Mouse (Mus musculus): ENCODE measurements around the gene Rgma.

Rgma gene

DNA sequence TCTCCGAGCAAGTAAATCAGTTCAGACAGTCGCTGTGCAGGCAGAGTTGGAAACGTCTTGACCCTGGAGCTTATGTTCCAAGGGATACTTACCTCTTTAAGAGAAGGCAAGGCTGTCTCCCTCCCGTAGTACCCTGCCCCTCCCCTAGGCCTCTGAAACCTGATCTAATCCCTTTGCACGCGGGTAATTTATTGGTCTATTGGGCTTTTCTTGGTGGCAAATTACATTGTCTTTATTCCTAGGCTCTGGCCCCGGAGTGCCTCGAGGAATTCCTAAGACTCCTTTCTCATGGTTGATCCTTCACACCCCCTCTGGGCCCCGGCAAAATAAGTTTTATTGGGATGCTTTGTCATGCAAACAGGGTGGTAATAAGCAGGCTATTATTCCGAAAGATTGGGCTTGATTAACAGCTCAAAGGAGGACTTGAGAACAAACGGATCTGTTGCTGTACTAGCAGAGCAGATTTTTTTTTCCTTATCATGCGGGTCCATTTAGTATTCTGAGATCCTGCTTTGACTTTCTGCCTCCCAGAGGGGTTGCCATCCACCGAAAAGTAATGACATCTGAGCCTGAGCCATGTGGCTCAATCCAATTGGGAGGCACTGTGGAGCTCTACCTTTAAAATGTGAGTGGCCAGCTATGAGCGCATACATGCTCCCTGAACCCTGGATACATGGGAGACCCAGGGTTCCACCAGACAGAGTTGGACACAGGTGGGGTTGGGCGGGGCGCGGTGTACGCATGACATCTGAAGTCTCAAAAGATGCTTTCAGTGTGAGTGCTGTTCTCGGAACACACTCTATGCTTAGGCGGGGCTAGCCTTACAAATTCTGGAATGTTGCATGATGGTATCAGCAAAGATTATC, 25.0 kb downstream of the Rgma start:
- DNase-seq, result no peak

DNA sequence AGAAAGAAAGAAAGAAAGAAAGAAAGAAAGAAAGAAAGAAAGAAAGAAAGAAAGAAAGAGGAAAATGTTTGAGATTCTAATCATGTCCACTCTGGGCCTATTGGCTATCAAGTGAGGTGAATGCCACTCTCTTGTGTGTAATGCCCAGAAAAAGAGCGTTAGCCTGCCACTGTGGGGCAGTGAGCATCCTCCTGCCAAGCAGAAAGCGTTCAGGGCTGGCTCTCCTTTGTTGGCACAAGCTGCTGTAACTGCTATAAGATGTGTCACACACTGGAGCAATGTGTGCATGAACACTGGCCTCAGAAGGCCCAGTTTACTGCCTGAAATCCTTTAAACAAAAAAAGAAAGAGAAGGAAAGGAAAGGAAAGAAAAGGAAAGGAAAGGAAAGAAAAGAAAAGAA, 26.8 kb downstream of the Rgma start:
- DNase-seq, result no peak

DNA sequence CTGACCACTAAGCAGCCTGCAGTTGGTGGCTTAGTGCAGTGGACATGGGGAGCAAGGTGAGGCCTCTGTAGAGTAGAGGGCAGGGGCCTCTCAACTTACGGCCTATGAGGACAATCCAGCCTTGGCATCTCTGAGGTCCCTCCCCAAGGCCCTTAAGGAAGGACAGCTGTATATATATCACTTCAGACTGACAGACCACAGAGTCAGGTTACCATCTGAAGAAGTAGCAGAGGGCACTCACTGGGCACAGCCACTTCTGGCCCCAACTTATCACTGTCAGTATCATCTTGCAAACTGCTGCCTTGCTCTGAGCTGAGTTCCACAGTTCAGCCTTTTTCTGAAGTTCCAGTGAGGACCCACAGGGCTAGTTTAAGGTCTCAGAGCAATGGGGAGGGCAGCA, 27.4 kb downstream of the Rgma start:
- DNase-seq, result no peak

DNA sequence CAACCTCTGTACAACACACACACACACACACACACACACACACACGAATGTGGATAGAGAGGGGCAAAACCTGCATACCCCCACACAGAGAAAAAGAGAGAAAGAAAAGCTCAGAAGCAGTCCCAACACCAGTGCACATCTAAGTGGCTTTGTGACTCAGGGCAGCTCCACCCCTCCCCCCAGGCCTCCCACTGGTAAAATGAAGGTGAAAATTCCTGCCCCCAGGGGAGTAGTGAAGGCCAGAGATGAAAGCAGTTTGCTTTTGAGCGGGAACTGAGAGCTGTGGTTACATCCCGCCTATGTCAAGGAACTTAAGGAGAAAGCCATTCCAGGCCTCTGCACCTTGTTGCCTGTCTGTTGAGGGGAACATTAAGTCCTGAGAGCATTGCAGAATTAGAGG, 28.2 kb downstream of the Rgma start:
- no peak for DNase-seq

DNA sequence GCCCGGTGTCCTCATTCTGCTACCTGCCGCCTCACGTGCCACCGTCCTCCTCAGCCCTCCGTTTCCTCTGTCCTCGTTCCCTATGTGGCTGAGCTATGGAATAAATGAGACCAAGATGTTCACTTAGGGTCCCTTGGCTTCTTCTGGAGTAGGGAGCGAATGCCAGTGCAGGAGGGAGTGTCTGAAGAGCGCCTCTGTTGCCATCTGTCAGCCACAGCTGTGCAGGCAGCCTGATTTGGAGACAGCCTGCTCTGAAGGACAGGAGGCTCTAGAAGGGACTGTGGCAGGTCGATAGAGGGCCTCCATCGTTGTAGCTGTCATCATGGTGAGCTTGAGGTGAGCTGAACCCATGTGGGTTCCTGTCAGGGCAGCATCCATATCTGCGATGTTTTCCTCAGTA, 30.2 kb downstream of the Rgma start:
- DNase-seq, result no peak

DNA sequence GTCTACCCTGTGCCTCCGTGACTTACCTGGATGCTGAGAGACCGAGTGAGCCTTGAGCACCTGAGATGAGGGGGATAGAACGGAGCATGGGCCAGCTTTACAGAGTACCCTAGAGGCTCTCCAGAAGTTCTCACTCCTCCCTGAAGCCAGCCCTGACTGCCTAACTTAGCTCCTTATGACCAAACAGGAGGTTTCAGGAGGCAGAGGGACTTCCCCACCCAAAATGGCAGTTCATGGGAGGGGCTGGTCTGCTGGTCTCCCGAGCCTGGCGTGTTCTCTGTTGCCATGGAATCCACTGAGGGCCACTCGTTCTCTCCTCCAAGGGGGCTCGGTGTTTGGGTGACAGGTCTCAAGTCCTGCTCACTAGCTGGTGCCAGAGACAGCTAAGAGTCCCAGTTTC, 36.2 kb downstream of the Rgma start:
- DNase-seq, result no peak

DNA sequence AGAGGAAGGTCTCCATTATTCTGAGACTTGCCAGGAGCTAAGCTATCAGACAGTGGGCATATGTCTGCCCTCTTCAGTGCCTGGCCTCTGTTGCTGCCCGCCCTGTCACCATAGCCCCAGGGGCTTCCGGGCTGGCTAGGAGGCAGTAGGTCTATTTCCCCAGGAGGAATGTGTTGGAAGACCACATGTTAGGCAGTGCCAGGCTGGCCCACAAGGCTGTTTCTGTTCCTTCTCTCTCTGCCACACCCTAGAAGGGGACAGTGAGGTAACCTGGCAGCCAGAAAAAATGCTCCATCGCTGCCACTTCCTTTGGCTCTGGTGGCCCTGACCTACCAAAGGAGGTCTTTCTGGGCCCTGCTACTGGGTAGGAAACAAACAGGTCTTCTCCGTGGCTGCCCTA, 36.7 kb downstream of the Rgma start:
- no peak for DNase-seq

DNA sequence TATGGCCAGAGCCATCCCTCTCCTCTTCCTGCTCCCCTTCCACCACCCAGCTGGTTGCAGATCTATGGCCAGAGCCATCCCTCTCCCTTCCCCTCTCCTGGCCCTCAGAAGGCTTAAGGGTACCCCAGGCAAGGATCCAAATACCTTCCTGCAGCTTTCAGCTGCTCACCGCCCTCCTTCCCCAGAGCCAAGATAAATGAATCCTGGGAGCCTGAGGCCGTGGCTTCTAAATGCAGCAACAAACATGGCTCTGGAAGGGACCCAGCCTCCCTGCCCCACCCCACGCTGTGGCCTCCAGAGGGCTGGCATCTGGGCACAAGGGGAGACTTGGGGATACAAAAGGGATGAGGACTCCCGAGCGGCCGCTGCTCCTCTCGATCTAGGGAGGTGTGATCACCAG, 37.1 kb downstream of the Rgma start:
- no peak for DNase-seq

DNA sequence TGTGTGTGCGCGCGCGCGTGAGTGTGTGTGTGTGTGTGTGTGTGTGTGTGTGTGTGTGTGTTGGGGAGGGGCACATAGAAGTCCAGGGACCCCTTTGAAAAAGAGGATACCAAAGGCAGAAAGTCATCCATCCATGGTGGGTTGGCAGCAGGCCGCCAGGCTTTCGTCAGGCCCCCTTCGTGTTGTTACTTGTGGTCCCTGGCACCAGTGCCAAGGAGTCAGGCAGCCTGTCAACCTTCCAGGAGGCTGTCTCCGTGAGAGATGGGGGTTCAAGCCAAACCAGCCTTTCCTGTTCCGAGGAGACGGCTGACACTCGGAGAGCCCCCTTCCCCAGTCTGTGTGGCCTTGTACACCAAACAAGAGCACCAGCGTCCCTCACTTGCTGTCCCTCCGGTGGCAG, 38.9 kb downstream of the Rgma start:
- DNase-seq, result no peak

DNA sequence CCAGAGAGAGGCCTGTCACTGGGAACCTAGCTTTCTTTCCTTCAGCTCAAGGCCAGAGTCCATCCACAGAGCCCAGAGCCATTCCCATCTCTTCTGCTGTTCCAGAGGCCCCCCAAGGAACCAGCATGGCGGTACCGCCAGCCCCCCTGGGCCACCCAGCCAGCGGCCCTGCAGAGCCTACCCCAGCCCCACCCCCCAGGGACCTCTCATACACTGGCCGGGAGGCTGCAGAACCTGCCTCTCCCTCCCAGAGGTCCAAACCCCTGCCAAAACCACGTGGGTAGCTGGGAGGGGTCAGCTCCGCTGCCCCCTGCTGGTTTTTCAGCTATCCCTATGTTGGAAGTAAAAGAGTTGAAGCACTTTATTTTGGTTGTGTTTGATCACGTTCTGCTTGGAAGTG, 44.1 kb downstream of the Rgma start:
- no peak for DNase-seq

DNA sequence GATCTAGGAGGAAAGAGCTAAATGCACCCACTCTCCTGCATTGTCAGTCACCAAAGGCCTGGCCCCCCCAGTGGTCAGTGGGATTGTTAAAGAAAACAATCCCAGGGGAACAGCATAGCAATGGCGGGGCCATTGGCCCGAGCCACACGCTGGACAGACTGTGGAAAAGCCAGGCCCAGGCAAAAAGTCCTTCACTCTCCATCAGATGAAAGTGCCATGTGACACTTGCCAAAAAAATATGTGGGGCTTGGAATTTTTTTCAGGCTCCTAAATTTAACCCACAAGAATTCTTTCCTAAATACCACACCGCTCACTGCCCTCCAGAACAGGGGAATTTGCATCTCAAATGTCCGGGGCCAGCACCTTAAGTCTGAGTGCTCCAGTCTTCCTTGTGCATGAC, 45.5 kb downstream of the Rgma start:
- no peak for DNase-seq

DNA sequence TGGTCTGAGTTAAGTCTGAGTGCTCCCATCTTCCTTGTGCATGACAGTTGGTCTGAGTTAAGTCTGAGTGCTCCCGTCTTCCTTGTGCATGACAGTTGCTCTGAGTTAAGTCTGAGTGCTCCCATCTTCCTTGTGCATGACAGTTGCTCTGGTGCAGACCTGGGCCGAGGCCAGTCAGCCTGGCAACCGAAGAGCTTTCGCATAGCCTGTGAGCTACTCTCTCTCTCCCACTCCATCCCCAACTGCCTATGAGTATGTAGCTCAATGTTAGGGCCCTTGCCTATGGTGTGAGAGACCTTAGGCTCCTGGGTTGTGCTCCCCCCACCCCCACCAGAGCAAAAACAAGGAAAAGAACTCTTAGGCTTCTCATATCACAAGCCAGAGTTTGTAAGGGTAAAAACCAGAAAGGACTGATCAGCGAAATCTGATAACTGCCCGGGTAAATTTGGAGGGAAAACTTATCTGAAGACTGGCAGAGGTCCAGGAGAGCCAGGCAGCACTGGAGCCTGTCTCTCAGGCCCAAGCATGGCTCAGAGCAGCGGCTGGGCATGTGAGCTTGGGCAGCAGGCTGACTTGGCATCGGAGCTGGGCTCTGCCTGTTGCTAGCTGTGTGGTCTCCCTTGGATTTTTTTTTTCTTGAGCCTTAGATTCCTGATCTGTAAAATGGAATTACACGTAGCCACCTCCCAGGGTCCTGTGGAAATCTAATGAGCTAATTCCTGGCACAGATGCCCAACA, 46.1 kb downstream of the Rgma start:
- DNase-seq, result no peak

DNA sequence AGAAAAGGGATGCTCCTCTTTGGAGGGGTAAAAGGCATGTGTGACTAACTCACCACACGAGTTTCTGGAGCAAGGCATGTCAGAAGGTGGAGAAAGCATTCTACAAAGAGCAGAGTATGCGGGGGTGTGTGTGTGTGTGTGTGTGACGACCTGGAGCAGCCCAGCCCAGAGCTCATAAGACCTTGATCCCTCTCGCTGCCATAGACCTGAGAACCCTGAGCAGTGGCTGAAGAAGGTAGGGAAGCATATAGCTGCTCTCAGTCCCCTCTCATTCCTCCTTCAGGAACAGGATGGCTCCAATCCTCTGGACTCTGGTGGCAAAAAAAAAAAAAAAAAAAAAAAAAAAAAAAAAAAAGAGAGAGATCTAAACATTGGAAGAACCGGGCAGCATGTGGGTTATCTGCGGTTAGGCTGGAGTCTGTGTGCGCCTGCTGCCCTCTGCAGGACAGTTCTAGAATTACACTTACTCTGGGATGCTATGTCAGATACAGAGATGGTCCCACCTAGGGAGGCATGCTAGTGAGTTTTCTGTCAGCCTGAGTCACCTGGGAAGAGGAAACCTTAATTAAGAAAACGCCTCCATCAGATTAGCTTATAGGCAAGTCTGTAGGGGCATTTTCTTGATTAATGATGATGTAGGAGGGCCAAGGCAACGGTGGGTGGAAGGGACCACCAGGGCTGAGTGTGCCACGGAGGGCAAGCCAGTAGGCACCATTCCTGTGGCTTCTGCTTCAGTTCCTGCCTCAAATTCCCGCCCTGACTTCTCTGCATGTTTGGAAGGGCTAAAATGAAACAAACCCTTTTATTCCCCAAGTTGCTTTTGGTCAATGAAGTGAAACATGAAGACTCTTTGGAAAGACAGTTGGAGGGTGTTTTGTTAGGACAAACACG, 47.2 kb downstream of the Rgma start:
- DNase-seq, result peak in 1 of 2 experiments; percentile 63

DNA sequence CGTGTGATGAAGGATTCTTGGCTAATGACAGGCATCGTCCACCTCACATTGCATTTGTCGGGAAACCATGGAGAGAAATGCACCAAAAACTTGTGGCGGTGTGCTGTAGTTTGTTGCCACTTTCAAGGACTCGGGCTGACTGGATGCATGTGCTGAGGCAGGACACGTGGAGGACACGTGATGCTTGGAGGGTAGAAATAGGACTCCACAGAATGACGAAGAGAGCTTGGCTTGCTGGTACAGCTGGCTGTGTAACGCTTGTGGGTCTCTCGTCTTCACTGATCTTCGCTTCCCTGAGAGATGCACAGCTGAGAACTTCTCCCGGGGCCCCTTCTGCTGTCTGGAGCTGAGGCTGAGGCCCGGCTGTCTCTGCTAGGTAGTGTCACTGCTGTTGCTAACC, 47.9 kb downstream of the Rgma start:
- no peak for DNase-seq

DNA sequence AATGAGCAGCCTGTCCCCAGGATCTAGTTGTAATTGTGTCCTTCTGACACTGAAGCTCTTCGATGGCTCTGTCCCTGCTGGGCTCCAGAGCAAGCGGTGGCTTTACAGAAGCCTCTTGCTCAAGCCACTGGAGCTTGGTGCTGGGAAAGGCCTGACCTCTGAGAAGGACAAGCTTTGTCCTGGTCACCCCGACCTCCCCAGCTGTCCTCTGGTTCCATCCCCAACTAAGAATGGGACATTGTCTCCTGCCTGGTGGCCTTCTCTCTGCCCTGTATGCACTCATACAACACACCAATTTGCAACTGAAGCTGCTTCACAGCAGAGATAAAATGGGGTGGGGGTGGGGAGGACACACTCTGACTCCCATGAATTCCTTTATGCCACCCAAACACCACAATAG, 48.9 kb downstream of the Rgma start:
- no peak for DNase-seq

DNA sequence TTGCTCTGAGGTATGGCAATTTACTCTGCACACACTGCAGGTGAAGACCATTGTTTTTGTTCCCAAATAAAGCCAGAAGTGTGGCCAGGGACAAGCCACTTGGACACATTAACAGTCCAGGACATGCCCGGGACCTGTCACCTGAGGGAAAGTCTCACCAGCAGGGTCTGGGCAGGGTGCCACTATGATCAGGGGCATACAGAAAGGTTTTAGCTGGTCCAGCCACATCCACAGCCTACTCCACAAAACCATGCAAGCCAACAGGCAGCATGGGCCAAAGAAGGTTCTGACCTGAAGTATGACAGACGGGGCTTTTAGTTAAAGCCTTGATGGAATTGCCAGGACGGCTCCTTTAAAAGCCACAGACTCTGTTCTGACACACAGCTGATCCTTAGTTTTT, 49.4 kb downstream of the Rgma start:
- DNase-seq, result no peak

DNA sequence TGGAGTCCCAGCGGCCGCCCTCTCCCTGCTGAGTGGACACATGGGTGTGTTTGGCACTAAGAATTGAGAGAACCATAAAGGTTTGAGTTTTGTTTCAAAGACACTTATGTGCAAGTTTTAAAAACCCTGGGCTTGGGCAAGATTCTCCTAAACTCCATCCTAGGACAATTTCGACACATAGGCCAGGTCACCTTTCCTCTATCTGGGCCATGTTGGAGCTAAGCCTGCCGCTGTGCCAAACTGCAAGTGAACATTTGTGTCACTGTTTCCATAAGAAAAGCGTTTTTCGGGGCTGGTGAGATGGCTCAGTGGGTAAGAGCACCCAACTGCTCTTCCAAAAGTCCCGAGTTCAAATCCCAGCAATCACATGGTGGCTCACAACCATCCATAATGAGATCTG, 50.1 kb downstream of the Rgma start:
- DNase-seq, result no peak

DNA sequence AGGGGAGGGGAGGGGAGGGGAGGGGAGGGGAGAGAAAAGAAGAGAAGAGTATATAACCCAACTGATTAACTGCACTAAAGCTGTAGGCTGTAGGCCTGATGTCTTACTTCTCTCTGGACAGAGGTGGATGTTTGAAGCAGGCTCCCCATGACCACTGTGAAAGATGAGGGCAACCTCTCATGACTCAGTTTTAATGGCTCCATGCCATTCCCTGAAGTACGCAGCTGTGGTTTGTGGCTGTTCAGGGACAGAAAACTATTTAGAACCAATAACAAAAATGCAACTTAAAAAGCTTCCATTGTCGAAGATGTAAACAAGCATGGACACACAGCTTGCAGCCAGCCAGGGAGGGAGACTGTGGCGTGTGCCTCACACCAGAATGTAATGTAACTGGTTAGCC, 50.9 kb downstream of the Rgma start:
- no peak for DNase-seq

DNA sequence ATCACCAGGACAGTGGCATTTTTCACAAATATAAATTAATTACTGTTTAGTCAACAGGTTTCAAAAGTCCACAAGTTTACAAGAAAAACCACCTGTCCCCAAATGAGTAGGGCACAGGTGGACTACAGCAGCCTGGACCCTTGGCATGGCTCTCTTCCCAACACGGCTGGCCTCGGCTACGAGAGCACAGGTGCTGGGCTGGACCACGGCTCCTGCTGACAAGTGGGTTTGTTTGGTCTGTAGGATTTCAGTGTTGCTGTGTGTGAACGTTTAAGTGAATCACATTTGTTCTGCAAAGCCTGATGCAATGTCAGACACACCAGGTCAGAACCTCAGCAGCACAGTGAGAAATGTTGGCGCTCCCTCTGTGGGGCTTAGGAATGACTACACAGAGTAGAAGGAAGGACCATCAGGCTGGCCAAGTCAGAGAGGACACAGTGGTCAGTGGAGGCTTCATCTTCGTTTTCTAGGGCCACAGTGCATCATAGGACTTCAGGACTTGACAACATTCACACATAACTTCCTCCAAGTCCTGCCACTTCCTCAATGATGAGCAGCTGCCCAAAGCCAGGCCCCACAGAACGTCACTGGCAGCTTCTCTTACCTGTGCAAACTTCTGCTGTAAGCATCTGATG, 51.6 kb downstream of the Rgma start:
- DNase-seq, result no peak

DNA sequence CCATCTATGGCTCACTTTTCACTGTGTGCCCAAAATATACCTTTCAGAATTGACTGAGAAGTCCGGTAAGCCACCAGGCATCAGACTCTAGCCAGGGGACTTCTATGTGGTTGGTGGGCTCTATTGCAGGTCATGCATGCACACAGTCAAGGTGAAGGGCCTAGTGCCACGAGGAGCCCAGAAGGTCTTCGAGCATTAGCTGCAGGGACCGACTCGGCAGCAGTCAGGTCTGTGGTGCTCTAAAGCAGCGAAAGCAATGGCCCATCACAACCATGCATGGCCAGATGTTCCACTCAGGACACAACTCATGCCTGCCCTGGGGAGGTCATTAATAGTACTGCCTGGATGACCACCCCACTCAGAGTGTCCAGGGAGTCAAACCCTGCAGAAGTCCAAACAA, 52.5 kb downstream of the Rgma start:
- no peak for DNase-seq

DNA sequence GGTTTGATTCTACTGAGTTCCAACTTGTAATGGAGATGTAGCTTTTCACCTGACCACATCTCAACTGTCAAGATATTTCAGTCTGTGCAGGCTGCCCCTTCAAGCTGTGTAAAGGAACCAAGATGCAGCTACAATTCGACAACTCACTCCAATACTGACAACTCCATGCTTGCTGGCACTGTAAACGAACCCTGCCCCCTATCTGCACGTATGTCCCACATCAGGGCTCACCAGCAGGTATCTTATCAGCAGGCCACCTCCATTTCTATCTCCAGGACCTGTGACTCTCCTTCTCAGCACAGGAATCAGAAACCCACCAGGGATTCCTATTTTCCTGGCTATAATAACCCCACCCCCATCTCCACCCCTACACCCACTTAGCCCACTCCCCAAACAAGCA, 53.2 kb downstream of the Rgma start:
- no peak for DNase-seq

DNA sequence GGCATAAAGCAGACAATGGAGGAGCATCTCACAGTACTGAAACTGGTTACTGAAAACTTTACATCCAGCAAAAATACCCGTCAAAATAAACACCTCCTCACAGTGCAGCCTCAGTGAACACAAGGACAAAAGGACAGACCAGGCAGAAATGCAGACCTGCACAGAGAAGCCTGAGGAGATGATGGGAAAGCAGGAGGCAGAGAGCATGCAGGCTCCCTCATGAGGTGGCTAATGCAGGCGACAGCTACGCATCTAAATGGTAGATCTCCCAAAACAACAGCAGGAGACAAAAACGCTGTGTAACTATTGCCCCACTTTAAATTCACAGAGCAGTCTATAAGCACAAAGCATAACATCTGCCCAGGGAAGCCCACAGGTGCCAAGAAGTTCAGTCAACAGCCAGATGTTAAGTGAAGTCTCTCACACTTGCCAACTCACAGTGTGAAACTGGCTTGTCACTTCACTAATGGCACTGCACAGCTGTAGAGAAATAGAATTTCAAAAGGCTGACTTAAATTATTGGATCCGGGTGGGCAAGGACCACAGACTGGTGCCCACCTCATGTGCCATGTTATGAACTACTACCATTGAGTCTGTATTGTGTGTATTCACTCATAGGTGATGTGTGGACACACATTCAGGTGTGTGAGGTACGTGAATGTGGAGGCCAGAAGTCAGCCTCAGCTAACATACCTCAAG, 58.5 kb downstream of the Rgma start:
- DNase-seq, result no peak

DNA sequence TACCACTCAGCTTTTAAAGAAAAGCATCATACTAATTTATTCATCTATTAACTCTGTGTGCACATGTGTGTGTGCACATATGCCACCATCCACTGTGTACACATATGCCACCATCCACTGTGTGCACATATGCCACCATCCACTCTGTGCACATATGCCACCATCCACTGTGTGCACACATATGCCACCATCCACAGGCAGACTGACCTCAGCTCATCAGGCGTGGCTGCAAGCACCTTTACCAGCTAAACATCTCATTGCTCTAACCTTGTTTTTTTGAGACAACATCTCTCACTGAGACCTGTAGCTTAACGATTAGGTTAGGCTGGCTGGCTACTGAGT, 59.0 kb downstream of the Rgma start:
- no peak for DNase-seq

All from spleen, adult 18-20 months (tissue).